Mouse (Mus musculus) neural tube, embryonic 14.5 days (tissue): ENCODE measurements at regions not wholly inside any gene's neighbourhood (a gene's known extent, or its start where the extent isn't known, plus 50 kb on each side); places are given as distances from the start of the nearest gene placed in this dataset.

Experiments used
- ATAC-seq: fragments of 200-750 bp; cut with Nextera tagmentation; 2 replicates; pipeline ENCODE4 v1.8.0; 2017; ENCODE audit warnings: low read depth, mild to moderate bottlenecking, moderate TSS enrichment, moderate library complexity
- H3K27ac ChIP-seq: fragments of 300-500 bp; sonication (generic); 2 replicates; pipeline ENCODE4 v1.5.1; 2014; ENCODE audit warnings: low read depth, mild to moderate bottlenecking, control low read depth, low read length, moderate library complexity, mixed read lengths
- H3K27me3 ChIP-seq: fragments of 300-500 bp; sonication (generic); 2 replicates; pipeline ENCODE4 v1.6.1; 2014; ENCODE audit warnings: low read length; ENCODE audit not compliant: control insufficient read depth, insufficient read depth
- H3K36me3 ChIP-seq: fragments of 300-500 bp; sonication (generic); 2 replicates; pipeline ENCODE4 v1.6.1; 2014; ENCODE audit warnings: low read length, mixed read lengths; ENCODE audit not compliant: control insufficient read depth, insufficient read depth
- H3K4me1 ChIP-seq: fragments of 300-500 bp; sonication (generic); 2 replicates; pipeline ENCODE4 v1.6.1; 2014; ENCODE audit warnings: low read length; ENCODE audit not compliant: control insufficient read depth, insufficient read depth
- H3K4me2 ChIP-seq: fragments of 300-500 bp; sonication (generic); 2 replicates; pipeline ENCODE4 v1.6.1; 2014; ENCODE audit warnings: mild to moderate bottlenecking, low read depth, low read length, control low read depth
- H3K4me3 ChIP-seq: fragments of 300-500 bp; sonication (generic); 2 replicates; pipeline ENCODE4 v1.5.1; 2014; ENCODE audit warnings: low read depth, low read length, control low read depth, mixed read lengths
- H3K9ac ChIP-seq: fragments of 300-500 bp; sonication (generic); replicated peaks from 2 replicates; pipeline ENCODE4 v1.6.1; 2014; ENCODE audit warnings: low read depth, mild to moderate bottlenecking, control low read depth, low read length, mixed read lengths
- H3K9me3 ChIP-seq: fragments of 300-500 bp; sonication (generic); 2 replicates; pipeline ENCODE4 v1.6.1; 2016; ENCODE audit warnings: low read length; ENCODE audit not compliant: control insufficient read depth
- WGBS: fragments of 180-500 bp; shearing (Covaris S2); extraction: QIAGEN DNeasy Blood & Tissue Kit; methylation state at CpG from one replicate; pipeline ENCODE4 v1.1.7; 2014; 5-methylcytosine and 5-hydroxymethylcytosine counted together

GRCm38 (mm10) chr8:103919324-103919723, 182.1 kb upstream of the Cdh5 start:
- no peak overlapping the region for H3K4me3 ChIP-seq
- H3K27me3 ChIP-seq: no peaks in the 10 kb centered on the region
- no peaks in the 10 kb centered on the region for H3K4me1 ChIP-seq
- H3K36me3 ChIP-seq: no peaks in the 10 kb centered on the region
- no peak overlapping the region for H3K9ac ChIP-seq
- WGBS: 98% methylated on average over 3 of the region's 3 CpGs
- ATAC-seq: no peak
- H3K4me2 ChIP-seq: no peak overlapping the region
- H3K9me3 ChIP-seq: no peaks in the 10 kb centered on the region
- H3K27ac ChIP-seq: no peak overlapping the region

GRCm38 (mm10) chr8:103921621-103922020, 179.8 kb upstream of the Cdh5 start:
- H3K27me3 ChIP-seq: no peaks in the 10 kb centered on the region
- H3K4me1 ChIP-seq: no peaks in the 10 kb centered on the region
- no peak overlapping the region for H3K27ac ChIP-seq
- 92% methylated on average over 4 of the region's 4 CpGs for WGBS
- H3K4me3 ChIP-seq: no peak overlapping the region
- H3K36me3 ChIP-seq: no peaks in the 10 kb centered on the region
- H3K9ac ChIP-seq: no peak overlapping the region
- ATAC-seq: no peak
- no peak overlapping the region for H3K4me2 ChIP-seq
- H3K9me3 ChIP-seq: no peaks in the 10 kb centered on the region

GRCm38 (mm10) chr8:103922746-103923145, 178.7 kb upstream of the Cdh5 start:
- Histone ChIP-seq H3K27me3 (no peaks in the 10 kb centered on the region), H3K4me2 (no peak overlapping the region), H3K4me3 (no peak overlapping the region), H3K4me1 (no peaks in the 10 kb centered on the region), H3K36me3 (no peaks in the 10 kb centered on the region), H3K9ac (no peak overlapping the region), H3K9me3 (no peaks in the 10 kb centered on the region), H3K27ac (no peak overlapping the region)
- 89% methylated on average over 2 of the region's 2 CpGs for WGBS
- ATAC-seq: no peak

- 88% methylated on average over 1 of the region's 1 CpGs for WGBS
- Histone ChIP-seq H3K36me3 (no peaks in the 10 kb centered on the region), H3K4me1 (no peaks in the 10 kb centered on the region), H3K9me3 (no peaks in the 10 kb centered on the region), H3K4me3 (no peak overlapping the region), H3K27me3 (no peaks in the 10 kb centered on the region), H3K9ac (no peak overlapping the region), H3K4me2 (no peak overlapping the region), H3K27ac (no peak overlapping the region)
- no peak for ATAC-seq
Measured at GRCm38 (mm10) chr8:103932681-103933080, 168.7 kb upstream of the Cdh5 start.

GRCm38 (mm10) chr8:103936491-103936890, 164.9 kb upstream of the Cdh5 start:
- Histone ChIP-seq H3K9me3 (no peaks in the 10 kb centered on the region), H3K36me3 (no peaks in the 10 kb centered on the region), H3K4me3 (no peak overlapping the region), H3K4me2 (no peak overlapping the region), H3K27ac (no peak overlapping the region), H3K9ac (no peak overlapping the region), H3K27me3 (no peaks in the 10 kb centered on the region), H3K4me1 (no peaks in the 10 kb centered on the region)
- ATAC-seq: no peak
- WGBS: 75% methylated on average over 3 of the region's 3 CpGs

- Histone ChIP-seq H3K4me3 (no peak overlapping the region), H3K27ac (no peak overlapping the region), H3K4me2 (no peak overlapping the region), H3K9ac (no peak overlapping the region), H3K4me1 (no peaks in the 10 kb centered on the region), H3K9me3 (no peaks in the 10 kb centered on the region), H3K27me3 (no peaks in the 10 kb centered on the region), H3K36me3 (no peaks in the 10 kb centered on the region)
- peak; percentile 70; the same call in 1 of the 2 replicates for ATAC-seq
- whole genome bisulfite sequencing: 36% methylated on average over 11 of the region's 11 CpGs
Measured at GRCm38 (mm10) chr8:103938283-103939230, 162.9 kb upstream of the Cdh5 start.

- Histone ChIP-seq H3K4me3 (no peak overlapping the region), H3K4me2 (no peak overlapping the region), H3K9me3 (no peaks in the 10 kb centered on the region), H3K27ac (no peak overlapping the region), H3K36me3 (no peaks in the 10 kb centered on the region), H3K27me3 (no peaks in the 10 kb centered on the region), H3K4me1 (no peaks in the 10 kb centered on the region), H3K9ac (no peak overlapping the region)
- WGBS: 86% methylated on average over 6 of the region's 6 CpGs
- no peak for ATAC-seq
Measured at GRCm38 (mm10) chr8:103940958-103941532, 160.4 kb upstream of the Cdh5 start.

GRCm38 (mm10) chr8:103948474-103948873, 153.0 kb upstream of the Cdh5 start:
- H3K4me3 ChIP-seq: no peak overlapping the region
- 80% methylated on average over 5 of the region's 5 CpGs for WGBS
- no peak overlapping the region for H3K9ac ChIP-seq
- H3K27me3 ChIP-seq: no peaks in the 10 kb centered on the region
- H3K4me1 ChIP-seq: no peaks in the 10 kb centered on the region
- no peak overlapping the region for H3K4me2 ChIP-seq
- H3K27ac ChIP-seq: no peak overlapping the region
- no peaks in the 10 kb centered on the region for H3K9me3 ChIP-seq
- no peaks in the 10 kb centered on the region for H3K36me3 ChIP-seq
- no peak for ATAC-seq

- no peak for ATAC-seq
- Histone ChIP-seq H3K27ac (no peak overlapping the region), H3K4me1 (no peaks in the 10 kb centered on the region), H3K4me2 (no peak overlapping the region), H3K4me3 (no peak overlapping the region), H3K27me3 (no peaks in the 10 kb centered on the region), H3K9ac (no peak overlapping the region), H3K36me3 (no peaks in the 10 kb centered on the region), H3K9me3 (no peaks in the 10 kb centered on the region)
- WGBS: 81% methylated on average over 4 of the region's 4 CpGs
Measured at GRCm38 (mm10) chr8:103950460-103950859, 151.0 kb upstream of the Cdh5 start.
